Mouse (Mus musculus): ENCODE measurements around the gene Sf3a2. TPM values are rescaled to one million over a fixed set of nuclear protein-coding genes. Genes with fewer than 3 reads are reported as not detected.
A peak's percentile ranks its signal among the peaks of the same experiment; 100 is the strongest.

Gene Sf3a2
- polyA plus RNA-seq, 1 experiment, result 413 TPM

GRCm38 (mm10) chr10:80838346-80838912 is 40.4 kb downstream of the Sf3a2 start:
- Histone ChIP-seq H3K27me3 (replicated peaks) (peaks cover 92% of the 10 kb centered on the region), H3K4me1 (peaks cover 51% of the 10 kb centered on the region), H3K4me3 (replicated peaks) (no peak overlapping the region), H3K9me3 (peaks cover 18% of the 10 kb centered on the region), H3K36me3 (replicated peaks; ENCODE audit: low read length) (no peaks in the 10 kb centered on the region)
- TF ChIP-seq FLI1 (IDR thresholded peaks at IDR 0.05; ENCODE audit: low read length), result no peak
- TF ChIP-seq GATA1 (IDR thresholded peaks at IDR 0.05; ENCODE audit: borderline replicate concordance, low read length), result no peak

GRCm38 (mm10) chr10:80839848-80840247 is 41.9 kb downstream of the Sf3a2 start:
- peaks cover 11% of the 10 kb centered on the region for H3K9me3 ChIP-seq
- no peak for TF ChIP-seq FLI1 (IDR thresholded peaks at IDR 0.05; ENCODE audit: low read length)
- no peak for TF ChIP-seq GATA1 (IDR thresholded peaks at IDR 0.05; ENCODE audit: borderline replicate concordance, low read length)
- H3K4me3 ChIP-seq (replicated peaks), result no peak overlapping the region
- H3K36me3 ChIP-seq (replicated peaks; ENCODE audit: low read length), result no peaks in the 10 kb centered on the region
- H3K4me1 ChIP-seq, result peaks cover 52% of the 10 kb centered on the region
- peaks cover 92% of the 10 kb centered on the region for H3K27me3 ChIP-seq (replicated peaks)

- Histone ChIP-seq H3K27me3 (replicated peaks) (peaks cover 92% of the 10 kb centered on the region), H3K4me3 (replicated peaks) (no peak overlapping the region), H3K9me3 (no peaks in the 10 kb centered on the region), H3K4me1 (peaks cover 41% of the 10 kb centered on the region), H3K36me3 (replicated peaks; ENCODE audit: low read length) (no peaks in the 10 kb centered on the region)
- no peak for TF ChIP-seq GATA1 (IDR thresholded peaks at IDR 0.05; ENCODE audit: borderline replicate concordance, low read length)
- no peak for TF ChIP-seq FLI1 (IDR thresholded peaks at IDR 0.05; ENCODE audit: low read length)
Measured at GRCm38 (mm10) chr10:80841685-80842084, 43.7 kb downstream of the Sf3a2 start.

GRCm38 (mm10) chr10:80842334-80842733 is 44.3 kb downstream of the Sf3a2 start:
- no peaks in the 10 kb centered on the region for H3K9me3 ChIP-seq
- peaks cover 34% of the 10 kb centered on the region for H3K4me1 ChIP-seq
- H3K4me3 ChIP-seq (replicated peaks), result no peak overlapping the region
- H3K36me3 ChIP-seq (replicated peaks; ENCODE audit: low read length), result no peaks in the 10 kb centered on the region
- no peak for TF ChIP-seq FLI1 (IDR thresholded peaks at IDR 0.05; ENCODE audit: low read length)
- TF ChIP-seq GATA1 (IDR thresholded peaks at IDR 0.05; ENCODE audit: borderline replicate concordance, low read length), result no peak
- H3K27me3 ChIP-seq (replicated peaks), result peaks cover 91% of the 10 kb centered on the region

- H3K27me3 ChIP-seq (replicated peaks), result peaks cover 83% of the 10 kb centered on the region
- TF ChIP-seq GATA1 (IDR thresholded peaks at IDR 0.05; ENCODE audit: borderline replicate concordance, low read length) (no peak), FLI1 (IDR thresholded peaks at IDR 0.05; ENCODE audit: low read length) (no peak)
Measured at GRCm38 (mm10) chr10:80843087-80843930, 45.3 kb downstream of the Sf3a2 start.

GRCm38 (mm10) chr10:80843931-80844547 is 46.0 kb downstream of the Sf3a2 start, which contains the start of gene Lingo3:
TSS of gene Lingo3 (minus strand) at chr10:80844039.
- Histone ChIP-seq H3K4me1 (peaks cover 31% of the 10 kb centered on the region), H3K4me3 (replicated peaks) (peak within 1 kb of the TSS; percentile 82), H3K27me3 (replicated peaks) (peaks cover 78% of the 10 kb centered on the region), H3K36me3 (replicated peaks; ENCODE audit: low read length) (no peaks in the 10 kb centered on the region), H3K9me3 (no peaks in the 10 kb centered on the region)
- TF ChIP-seq FLI1 (IDR thresholded peaks at IDR 0.05; ENCODE audit: low read length) (no peak), GATA1 (IDR thresholded peaks at IDR 0.05; ENCODE audit: borderline replicate concordance, low read length) (no peak)

More at GRCm38 (mm10) chr10:80843087-80843930, 45.3 kb downstream of the Sf3a2 start:
- peaks cover 28% of the 10 kb centered on the region for H3K4me1 ChIP-seq
- H3K36me3 ChIP-seq (replicated peaks; ENCODE audit: low read length), result no peaks in the 10 kb centered on the region
- H3K4me3 ChIP-seq (replicated peaks), result peak overlapping the region; percentile 82
- no peaks in the 10 kb centered on the region for H3K9me3 ChIP-seq

DNA sequence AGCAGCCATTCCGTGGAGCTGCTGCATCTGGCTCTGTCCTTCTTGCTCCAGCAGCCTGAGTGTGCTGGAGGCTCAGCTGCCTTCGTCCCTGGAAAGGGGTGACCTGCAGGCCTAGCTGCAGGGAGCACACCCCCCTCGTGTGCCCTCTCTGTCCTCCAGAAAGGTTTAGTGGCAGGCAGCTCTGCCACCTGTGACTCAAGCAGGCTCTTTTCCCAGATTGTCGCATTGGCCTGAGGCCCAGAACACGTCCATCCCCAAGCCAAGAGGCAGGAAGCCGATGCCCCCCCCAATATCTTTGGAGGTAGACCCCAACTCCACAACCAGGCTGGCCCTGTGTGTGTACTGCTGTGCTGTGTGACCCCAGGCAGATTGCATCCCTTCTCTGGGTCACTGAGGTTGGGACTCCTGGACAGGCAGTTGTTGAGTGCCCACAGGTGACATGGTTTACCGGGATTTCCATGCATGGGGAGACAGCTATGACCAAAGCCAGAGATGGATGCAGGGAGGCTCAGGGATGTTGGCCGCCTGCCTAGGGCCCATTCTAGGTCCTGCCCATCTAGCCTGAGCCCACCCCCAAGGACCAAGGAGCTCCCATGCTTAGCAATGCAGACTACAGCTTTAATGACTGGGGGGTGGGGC is 47.2 kb downstream of the Sf3a2 start:
- Histone ChIP-seq H3K9me3 (no peaks in the 10 kb centered on the region), H3K36me3 (replicated peaks; ENCODE audit: low read length) (peaks cover 3% of the 10 kb centered on the region), H3K4me1 (peaks cover 31% of the 10 kb centered on the region), H3K27me3 (replicated peaks) (peaks cover 71% of the 10 kb centered on the region), H3K4me3 (replicated peaks) (no peak overlapping the region)
- TF ChIP-seq GATA1 (IDR thresholded peaks at IDR 0.05; ENCODE audit: borderline replicate concordance, low read length) (no peak), FLI1 (IDR thresholded peaks at IDR 0.05; ENCODE audit: low read length) (no peak)

GRCm38 (mm10) chr10:80845732-80846131 is 47.7 kb downstream of the Sf3a2 start:
- peaks cover 66% of the 10 kb centered on the region for H3K27me3 ChIP-seq (replicated peaks)
- H3K4me1 ChIP-seq, result peaks cover 30% of the 10 kb centered on the region
- peaks cover 8% of the 10 kb centered on the region for H3K36me3 ChIP-seq (replicated peaks; ENCODE audit: low read length)
- no peak overlapping the region for H3K4me3 ChIP-seq (replicated peaks)
- no peaks in the 10 kb centered on the region for H3K9me3 ChIP-seq
- TF ChIP-seq FLI1 (IDR thresholded peaks at IDR 0.05; ENCODE audit: low read length) (no peak), GATA1 (IDR thresholded peaks at IDR 0.05; ENCODE audit: borderline replicate concordance, low read length) (no peak)

DNA sequence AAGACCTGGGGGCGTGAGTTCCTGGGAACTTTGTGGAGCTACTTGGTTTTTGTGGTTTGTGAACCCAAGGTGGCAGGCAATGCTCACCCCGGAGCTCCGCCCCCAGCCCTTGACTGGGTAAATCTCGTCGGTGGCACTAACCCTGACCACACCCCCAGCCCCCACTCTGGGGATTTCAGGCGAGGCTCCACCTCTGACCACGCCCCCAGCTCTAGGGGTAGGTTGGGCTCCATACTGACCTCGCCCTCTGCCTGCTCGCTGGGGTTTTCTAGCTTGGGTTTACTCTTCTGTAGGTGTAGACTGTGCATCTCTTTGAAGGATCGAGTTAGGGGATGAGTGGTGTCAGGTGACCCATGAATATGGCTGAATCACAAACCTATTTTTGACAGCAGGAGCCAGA is 50.6 kb downstream of the Sf3a2 start:
- Histone ChIP-seq H3K4me1 (peaks cover 38% of the 10 kb centered on the region), H3K27me3 (replicated peaks) (peaks cover 37% of the 10 kb centered on the region), H3K36me3 (replicated peaks; ENCODE audit: low read length) (peaks cover 34% of the 10 kb centered on the region), H3K9me3 (no peaks in the 10 kb centered on the region), H3K4me3 (replicated peaks) (peak overlapping the region; percentile 71)
- TF ChIP-seq GATA1 (IDR thresholded peaks at IDR 0.05; ENCODE audit: borderline replicate concordance, low read length) (no peak), FLI1 (IDR thresholded peaks at IDR 0.05; ENCODE audit: low read length) (no peak)

Other genes starting within 250 kb of the Sf3a2 start
- 81.2 and 149 TPM in 2 replicates for gene Rexo1, start 236.6 kb upstream of the Sf3a2 start, polyA plus RNA-seq (2012; ENCODE audit: insufficient read depth, low replicate concordance)
- 35.6 and 98.1 TPM in 2 replicates for gene Klf16, start 220.9 kb upstream of the Sf3a2 start, polyA plus RNA-seq (2012; ENCODE audit: insufficient read depth, low replicate concordance)
- 581 and 2,064 TPM in 2 replicates for gene Abhd17a, start 207.9 kb upstream of the Sf3a2 start, polyA plus RNA-seq (2012; ENCODE audit: insufficient read depth, low replicate concordance)
- gene Scamp4, start 195.3 kb upstream of the Sf3a2 start, polyA plus RNA-seq (2012; ENCODE audit: insufficient read depth, low replicate concordance), result 19.2 and 31.4 TPM in 2 replicates
- 5.7 and 13.7 TPM in 2 replicates for gene Adat3, start 195.3 kb upstream of the Sf3a2 start, polyA plus RNA-seq (2012; ENCODE audit: insufficient read depth, low replicate concordance)
- gene Gm49322, start 192.2 kb upstream of the Sf3a2 start, polyA plus RNA-seq (2012; ENCODE audit: insufficient read depth, low replicate concordance), result not detected in 2 replicates
- 476 and 617 TPM in 2 replicates for gene Csnk1g2, start 175.4 kb upstream of the Sf3a2 start, polyA plus RNA-seq (2012; ENCODE audit: insufficient read depth, low replicate concordance)
- 91.6 and 121 TPM in 2 replicates for gene Btbd2, start 141.1 kb upstream of the Sf3a2 start, polyA plus RNA-seq (2012; ENCODE audit: insufficient read depth, low replicate concordance)
- 472 and 996 TPM in 2 replicates for gene Mknk2, start 120.1 kb upstream of the Sf3a2 start, polyA plus RNA-seq (2012; ENCODE audit: insufficient read depth, low replicate concordance)
- 61.8 and 135 TPM in 2 replicates for gene Mob3a, start 96.2 kb upstream of the Sf3a2 start, polyA plus RNA-seq (2012; ENCODE audit: insufficient read depth, low replicate concordance)
- 19.4 and 27.8 TPM in 2 replicates for gene Izumo4, start 96.0 kb upstream of the Sf3a2 start, polyA plus RNA-seq (2012; ENCODE audit: insufficient read depth, low replicate concordance)
- gene Ap3d1, start 55.9 kb upstream of the Sf3a2 start, polyA plus RNA-seq (2012; ENCODE audit: insufficient read depth, low replicate concordance), result 10.9 and 24.8 TPM in 2 replicates
- gene Dot1l, start 43.0 kb upstream of the Sf3a2 start, polyA plus RNA-seq (2012; ENCODE audit: insufficient read depth, low replicate concordance), result 35.3 and 88.7 TPM in 2 replicates
- 184 and 251 TPM in 2 replicates for gene Plekhj1, start 428 bp downstream of the Sf3a2 start, polyA plus RNA-seq (2012; ENCODE audit: insufficient read depth, low replicate concordance)
- 1.1 and 5.5 TPM in 2 replicates for gene Amh, start 7.0 kb downstream of the Sf3a2 start, polyA plus RNA-seq (2012; ENCODE audit: insufficient read depth, low replicate concordance)
- not detected in 2 replicates for gene Jsrp1, start 15.3 kb downstream of the Sf3a2 start, polyA plus RNA-seq (2012; ENCODE audit: insufficient read depth, low replicate concordance)
- gene Oaz1, start 28.5 kb downstream of the Sf3a2 start, polyA plus RNA-seq (2012; ENCODE audit: insufficient read depth, low replicate concordance), result 2,272 and 5,289 TPM in 2 replicates
- gene Lingo3, start 45.8 kb downstream of the Sf3a2 start, polyA plus RNA-seq (2012; ENCODE audit: insufficient read depth, low replicate concordance), result 0.04 TPM in 1 of 2 replicates, not detected in the other
- 6.8 and 219 TPM in 2 replicates for gene Lsm7, start 57.0 kb downstream of the Sf3a2 start, polyA plus RNA-seq (2012; ENCODE audit: insufficient read depth, low replicate concordance)
- 33.4 and 118 TPM in 2 replicates for gene Sppl2b, start 57.1 kb downstream of the Sf3a2 start, polyA plus RNA-seq (2012; ENCODE audit: insufficient read depth, low replicate concordance)
- 0.08 TPM in 1 of 2 replicates, not detected in the other for gene Tmprss9, start 73.7 kb downstream of the Sf3a2 start, polyA plus RNA-seq (2012; ENCODE audit: insufficient read depth, low replicate concordance)
- 88.8 and 345 TPM in 2 replicates for gene Timm13, start 102.8 kb downstream of the Sf3a2 start, polyA plus RNA-seq (2012; ENCODE audit: insufficient read depth, low replicate concordance)
- gene Lmnb2, start 120.0 kb downstream of the Sf3a2 start, polyA plus RNA-seq (2012; ENCODE audit: insufficient read depth, low replicate concordance), result 11.8 and 16.6 TPM in 2 replicates
- gene Gadd45b, start 131.9 kb downstream of the Sf3a2 start, polyA plus RNA-seq (2012; ENCODE audit: insufficient read depth, low replicate concordance), result 29.3 and 96.0 TPM in 2 replicates
- gene Gng7, start 216.7 kb downstream of the Sf3a2 start, polyA plus RNA-seq (2012; ENCODE audit: insufficient read depth, low replicate concordance), result 0.41 and 1.1 TPM in 2 replicates
- 0.06 TPM in 1 of 2 replicates, not detected in the other for gene Diras1, start 227.5 kb downstream of the Sf3a2 start, polyA plus RNA-seq (2012; ENCODE audit: insufficient read depth, low replicate concordance)
- 1.9 and 7.5 TPM in 2 replicates for gene Slc39a3, start 239.2 kb downstream of the Sf3a2 start, polyA plus RNA-seq (2012; ENCODE audit: insufficient read depth, low replicate concordance)